Mouse (Mus musculus) left cerebral cortex, adult 9 months (tissue): ENCODE results near the gene Hhat.

Experiments
- DNase-seq, 2 experiments: peaks; one replicate each; pipeline ENCODE4 v3.0.0; 2022; ENCODE audit warnings: low spot score in 2 of 2

Hhat gene

DNA sequence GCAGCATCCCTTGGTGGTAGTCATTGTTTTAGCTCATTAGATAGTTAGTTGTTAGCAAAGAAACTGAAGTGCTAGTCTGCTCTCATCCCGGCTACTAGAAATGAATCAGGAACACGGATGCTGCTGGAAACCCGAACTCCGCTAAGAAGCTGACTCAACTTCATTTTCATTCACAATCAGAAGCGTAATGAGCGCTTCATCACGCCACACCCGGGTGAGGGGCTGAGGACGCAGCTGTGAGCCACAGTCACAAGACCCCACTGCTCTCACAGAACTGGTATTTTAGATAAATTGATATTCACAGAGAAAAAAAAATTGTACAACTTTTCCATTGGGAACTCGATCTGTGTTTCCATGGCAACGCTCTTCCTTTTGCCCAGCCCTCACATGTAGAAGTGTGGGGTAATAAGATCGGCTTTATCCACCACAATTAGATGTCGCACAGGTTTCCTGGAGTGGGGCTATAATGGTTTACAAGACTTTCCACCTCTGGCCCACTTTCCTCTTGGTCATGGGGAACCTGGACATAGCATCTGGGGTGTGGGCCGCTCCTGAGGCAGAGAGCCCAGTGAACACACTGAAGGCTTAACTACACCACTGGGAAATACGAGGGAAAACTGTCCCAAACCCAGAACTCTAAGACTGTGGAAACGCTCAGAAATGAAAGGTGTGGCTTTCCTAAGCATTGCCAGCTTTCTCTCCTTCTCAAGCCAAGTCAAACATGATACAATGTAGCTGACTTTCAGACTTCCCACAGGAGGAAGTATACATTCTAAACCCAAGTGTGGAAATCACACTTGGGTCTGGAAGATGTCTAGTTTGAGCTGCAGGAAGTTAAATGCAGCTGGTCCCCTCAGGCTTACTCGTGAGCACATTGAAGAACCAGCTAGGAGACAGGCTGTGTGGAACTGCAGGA lies 14.3 kb upstream of the Hhat start:
- DNase-seq = peak in 1 of 2 experiments; percentile 31

DNA sequence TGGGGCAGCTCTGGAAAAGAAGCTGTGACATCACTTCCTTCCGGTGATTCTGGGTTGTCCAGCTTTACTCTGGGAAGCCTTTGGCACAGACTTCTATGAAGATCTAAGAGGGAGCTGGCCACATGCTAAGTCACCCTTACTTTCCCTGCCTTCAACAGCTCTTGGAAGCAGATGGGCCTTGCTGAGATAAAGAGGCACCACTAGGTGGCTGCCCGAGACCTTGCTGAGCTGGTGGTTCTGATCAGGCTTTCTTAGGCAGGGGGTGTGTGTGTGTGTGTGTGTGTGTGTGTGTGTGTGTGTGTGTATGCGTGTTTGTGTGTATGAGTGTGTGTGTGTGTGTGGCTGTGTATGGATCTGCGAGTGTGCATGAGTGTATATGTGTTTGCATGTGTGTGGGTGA lies 13.4 kb upstream of the Hhat start:
- peak in 1 of 2 experiments; percentile 50 for DNase-seq

DNA sequence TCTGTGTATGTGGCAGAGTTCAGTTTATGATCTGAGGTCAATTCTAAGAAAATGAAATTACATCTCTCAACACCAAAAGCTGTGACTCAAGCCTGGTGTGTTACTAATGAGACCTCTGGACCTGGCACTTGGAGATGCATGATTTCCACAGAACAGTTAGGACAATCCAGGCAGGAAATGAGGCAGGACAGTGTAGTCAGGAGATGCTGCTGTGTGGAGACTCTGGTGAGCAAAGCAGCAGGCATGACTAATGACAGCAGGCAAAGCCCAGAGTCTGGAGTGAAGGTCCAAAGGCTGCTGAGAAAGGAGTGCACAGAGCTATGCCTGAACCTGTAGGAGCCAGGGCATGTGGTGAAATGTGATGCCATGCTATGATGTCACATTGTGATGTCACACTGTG lies 10.2 kb upstream of the Hhat start:
- no peak for DNase-seq

DNA sequence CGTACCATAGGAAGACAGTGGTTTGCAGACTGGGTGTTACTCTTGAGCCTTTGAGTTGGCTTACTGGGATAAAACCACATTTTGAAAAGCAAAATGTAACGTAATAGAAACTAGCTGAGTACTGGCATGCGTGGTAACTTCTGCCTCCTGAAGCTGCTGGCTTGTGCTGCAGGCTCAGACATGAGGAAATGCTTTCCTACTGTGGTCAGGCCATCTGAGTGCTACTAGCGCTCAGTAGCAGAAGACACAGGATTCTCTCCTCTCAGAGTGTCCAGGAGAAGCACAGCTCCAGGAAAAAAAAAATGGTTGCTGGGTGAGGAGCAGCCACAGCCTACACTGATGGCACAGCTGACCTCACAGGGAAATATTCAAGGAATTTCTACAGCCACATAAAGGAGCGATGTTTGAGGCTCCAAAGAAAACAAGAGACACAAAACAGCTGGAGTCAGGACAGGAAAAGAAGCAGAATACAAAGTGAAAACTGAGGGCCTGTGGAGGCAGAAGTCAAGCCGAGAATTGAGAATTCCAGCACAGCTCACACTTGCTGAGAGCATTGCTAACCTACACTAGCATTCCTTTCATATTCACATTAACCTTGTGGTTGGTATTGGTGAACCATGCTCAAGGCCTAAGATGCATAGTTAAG lies 8.0 kb upstream of the Hhat start:
- DNase-seq = no peak

DNA sequence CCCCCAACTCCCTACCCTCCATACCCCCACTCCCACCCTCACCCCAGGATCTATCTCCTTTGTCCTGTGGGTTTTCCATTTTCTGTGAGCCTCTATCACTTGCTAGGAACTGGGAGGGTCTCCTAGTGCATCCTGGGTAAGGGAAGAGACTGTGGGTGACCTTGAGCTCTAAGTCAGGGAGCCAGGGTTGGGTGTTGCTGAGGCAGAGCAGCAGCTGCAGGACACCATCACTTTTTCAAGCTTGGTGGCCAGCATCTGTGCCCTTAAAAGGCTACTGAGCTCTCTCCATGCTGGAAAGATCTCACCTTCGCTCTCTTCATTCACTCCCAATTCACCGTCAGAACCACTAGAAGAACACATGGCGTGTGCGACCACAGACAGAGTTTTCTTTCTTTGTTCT lies 7.2 kb upstream of the Hhat start:
- no peak for DNase-seq

DNA sequence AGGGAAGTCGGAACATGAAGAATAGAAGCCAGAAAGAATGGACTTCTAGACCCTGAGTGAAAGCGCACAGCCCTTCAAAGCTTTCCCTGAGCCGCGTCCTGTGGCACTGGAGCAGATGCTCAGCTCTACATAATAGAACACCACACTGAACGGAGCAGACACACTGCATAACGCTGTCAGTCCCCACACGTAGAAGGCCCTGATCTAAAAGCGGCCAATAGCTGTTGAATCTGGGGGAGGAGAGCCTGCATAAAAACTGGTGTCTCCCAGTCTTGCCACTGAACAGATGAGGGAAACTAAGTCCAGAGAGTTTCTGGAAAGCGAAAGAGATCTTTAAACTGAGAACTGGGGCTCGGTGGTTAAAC lies 911 bp downstream of the Hhat start:
- DNase-seq = peak in 1 of 2 experiments; percentile 55

DNA sequence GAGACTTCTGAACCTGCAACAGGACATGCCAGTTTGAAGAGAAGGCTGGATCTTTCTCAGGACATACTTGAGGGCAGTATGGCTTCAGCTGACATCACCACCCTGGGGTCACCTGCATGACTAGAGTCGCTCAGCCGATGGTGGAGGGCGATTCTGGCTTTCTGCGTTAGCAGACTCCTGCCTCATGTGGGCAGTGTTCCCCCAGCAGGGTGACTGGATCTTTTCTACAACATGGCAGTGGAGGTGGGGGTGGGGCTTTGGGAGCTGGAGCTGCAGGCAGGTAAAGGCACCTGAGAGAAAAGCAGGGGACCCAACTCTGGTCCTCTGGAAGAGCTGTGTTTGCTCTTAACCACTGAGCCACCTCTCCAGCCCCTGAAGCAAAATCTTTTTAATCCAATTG lies 5.5 kb downstream of the Hhat start:
- DNase-seq = no peak

DNA sequence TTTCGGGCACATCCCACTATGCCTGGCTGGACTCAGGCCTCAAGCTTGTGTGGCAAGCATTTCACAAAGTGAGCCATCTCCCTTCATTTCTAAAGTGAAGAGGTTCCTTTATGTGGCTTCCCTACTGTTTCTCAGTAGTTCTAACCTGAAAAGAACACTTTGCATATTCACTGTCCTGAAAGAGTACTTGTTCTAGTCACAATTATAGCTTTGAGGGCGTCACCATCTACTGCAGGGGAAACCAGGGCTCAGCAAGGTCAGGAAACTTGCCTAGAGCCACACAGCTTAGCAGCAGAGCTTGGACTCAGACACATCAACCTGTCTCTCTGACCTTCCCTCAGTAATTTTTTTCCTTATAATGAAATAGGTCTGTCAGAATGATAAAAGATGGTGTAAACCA lies 6.5 kb downstream of the Hhat start:
- no peak for DNase-seq

DNA sequence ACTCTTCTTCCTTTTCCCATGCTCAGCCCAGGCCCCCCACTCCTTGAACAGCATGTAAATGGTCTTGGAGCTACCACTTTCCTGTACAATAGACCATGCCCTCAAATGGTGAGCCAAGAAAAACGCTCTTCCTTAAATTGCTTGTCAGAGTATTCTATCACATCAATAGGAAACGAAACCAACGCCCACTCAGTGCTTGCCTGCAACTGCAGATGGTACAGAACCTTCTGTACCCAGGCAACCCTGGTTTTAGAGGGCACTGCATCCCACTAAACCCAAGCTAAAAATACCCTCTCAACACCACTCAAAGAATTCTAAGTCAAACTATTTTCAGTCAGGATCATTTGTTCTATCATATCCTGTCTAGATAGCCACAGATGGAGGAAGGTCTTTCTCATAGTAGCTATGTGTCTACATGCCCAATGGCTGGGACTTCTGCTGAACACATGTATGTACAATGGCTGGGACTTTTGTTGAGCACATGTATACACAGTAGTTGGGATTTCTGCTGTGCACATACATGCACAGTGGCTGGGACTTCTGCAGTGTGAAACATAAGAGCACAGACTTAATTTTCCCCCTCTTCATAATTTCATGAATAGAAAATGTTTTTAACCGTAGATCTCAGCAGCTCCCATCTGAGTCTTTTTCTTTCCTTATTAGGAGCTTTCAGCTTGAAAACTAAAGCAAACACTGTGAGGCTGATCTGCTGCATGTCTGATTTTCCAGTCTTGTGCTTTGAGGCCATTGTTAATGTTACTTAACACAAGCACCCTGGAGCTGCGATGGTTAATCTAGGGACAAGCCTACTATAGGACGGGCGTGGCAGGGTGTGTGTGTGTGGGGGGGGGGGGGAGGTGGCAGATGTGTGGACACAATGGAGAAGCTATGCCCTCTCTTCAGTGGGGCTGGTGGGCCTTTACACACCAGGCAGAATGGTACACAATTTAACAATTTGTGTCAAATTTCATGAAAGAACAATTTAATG lies 7.8 kb downstream of the Hhat start:
- DNase-seq = peak in 1 of 2 experiments; percentile 34

DNA sequence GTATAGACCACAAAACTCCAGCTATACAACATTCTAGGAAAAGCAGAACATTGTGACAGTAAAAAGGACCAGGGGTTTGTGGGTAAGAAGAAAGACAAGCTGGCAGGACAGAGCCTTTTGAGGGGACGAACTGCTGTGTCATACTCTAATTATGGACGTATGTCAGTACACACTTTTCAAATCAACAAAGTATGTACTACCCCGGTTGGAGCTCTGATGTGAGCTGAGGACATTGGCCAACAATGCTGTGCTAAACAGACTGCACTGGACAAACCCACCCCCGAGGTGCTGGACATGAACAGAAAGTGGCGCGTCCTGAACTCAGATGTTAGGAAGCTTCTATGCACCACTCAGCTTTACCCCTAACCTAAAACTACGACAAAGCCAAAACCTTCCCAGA lies 14.3 kb downstream of the Hhat start:
- no peak for DNase-seq

DNA sequence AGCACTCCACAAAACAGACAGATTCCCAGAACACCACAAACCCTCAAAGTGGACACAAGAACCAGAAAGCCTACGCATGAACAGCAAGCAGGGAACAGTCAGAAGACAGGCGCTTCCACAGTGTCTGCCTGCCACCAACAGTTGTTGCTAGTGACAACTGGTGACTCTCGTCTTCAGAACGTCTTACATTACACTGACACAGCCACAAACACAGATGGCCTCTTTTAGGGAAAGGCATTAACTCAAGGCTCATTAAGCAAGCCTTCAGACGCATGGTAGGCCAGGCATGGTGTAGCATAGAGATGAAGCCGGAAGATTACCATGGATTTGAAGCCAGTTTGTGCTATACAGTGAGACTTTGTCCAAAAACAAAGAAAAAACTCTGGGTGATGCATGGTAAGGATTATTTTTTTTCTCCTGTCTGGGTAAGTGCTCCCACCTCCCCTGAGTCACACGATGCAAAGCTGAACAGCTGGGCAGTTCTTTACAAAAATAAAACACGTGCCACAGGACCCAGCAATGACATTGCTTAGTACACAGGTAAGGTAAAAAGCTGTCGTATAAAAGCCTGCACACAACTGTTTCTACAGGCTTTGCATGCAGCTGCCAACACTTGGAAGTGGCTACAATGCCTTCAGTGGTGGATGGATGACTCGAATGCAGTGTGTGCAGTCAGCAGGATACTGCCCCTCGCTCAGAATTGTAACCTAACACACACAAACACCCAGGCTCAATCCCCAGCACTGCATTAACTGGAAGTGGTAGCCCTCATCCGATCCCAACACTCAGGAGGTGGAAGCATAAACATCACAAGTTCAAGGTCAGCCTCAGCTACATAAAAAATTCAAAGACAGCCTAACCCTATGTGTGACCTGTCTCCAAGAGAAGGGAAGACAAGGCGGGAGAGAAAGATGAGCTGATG lies 15.1 kb downstream of the Hhat start:
- DNase-seq = no peak

DNA sequence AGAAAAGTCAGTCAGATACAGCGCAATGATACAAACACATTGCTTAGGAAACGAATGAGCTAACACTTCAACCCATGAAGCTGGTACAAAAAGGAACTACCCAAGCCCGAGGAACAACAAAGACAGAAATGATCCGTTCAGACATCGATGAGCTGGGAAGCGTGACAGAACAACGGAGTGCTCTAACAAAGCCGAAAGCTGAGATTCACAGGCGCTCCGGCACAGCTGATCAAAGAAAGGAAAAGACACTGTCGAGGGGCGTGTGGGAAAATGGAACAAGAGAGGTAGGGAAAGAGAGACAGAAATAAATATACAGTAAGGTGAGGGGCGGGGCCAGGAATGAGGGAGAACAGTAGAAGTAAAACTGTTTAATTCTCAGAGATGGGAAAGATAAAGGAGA lies 15.8 kb downstream of the Hhat start:
- no peak for DNase-seq

DNA sequence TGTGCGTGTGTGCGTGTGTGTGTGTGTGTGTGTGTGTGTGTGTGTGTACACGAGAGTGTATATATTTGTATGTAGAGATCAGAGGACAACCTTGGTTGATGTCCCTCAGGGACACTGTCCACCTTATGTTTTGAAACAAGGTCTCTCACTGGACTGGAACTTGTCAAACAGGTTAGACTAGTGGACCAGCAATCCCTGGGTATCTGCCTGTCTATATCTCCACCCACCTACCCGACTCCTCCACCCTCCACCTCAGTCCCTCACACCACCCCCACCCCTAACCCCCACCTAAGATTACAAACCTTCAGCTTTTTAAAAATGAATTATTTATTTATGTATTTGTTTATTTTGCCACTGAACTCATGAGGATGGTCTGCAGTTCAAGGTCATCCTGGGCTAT lies 16.8 kb downstream of the Hhat start:
- no peak for DNase-seq

DNA sequence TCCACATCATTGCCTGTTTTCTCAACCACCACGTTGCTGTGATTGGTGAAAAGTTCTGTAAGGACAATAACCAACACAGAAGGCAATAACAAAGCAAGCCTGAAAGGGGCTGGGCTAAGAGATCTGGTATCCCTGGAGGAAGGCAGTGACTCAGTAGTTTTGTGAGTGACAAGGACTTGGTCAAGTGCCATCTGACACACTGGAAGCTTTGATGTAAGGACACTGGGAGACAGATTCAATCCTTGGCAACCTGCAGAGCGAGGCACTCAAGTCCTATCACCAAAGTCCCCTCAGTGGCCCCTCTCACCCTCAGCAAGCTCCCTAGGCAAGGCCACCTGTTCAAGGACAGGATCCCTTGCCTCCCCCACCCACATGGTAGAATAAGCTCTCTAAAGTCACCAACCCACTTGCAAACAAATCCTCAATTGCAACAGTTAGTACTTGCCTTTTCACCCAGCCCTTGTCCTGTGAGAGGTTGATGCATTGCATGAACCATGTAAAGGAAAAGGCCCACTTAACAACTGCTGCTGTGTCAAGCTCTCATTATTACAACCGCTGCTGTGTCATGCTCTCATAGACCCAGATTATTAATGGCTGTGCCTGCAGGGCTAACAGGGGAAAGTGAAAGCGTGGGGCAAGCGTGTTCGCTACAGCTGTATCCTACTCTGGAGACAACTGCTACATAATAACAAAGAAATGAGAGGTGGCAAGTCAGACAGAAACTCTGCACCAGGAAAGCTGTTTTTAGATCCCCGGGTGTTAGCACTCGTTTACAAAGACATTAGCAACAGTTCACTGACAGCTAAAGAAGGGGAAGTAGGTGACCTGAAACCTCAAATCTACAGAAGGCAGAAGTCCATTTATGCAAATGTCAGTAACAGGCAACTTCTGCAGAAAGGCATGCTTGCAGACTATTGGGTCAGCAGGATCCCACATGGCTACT lies 18.1 kb downstream of the Hhat start:
- DNase-seq = no peak

DNA sequence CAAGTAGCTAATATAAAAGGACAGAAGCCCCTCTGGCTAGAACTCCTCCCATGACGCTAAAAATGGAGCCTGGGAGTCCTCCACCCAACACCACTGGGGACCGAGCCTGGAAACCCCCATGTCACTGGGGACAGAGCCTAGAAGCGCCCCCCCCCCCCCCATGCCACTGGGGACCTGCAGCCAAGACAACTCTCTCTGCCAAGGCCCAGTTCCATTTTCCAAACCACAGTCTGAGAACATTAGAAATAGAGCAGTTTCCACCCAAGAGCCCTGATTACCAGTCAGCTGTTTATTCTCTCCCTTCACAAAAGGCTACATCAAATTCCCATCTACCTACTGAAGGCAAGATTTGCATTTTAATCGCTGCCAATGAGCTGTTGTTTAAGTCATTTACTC lies 21.0 kb downstream of the Hhat start:
- DNase-seq = no peak

DNA sequence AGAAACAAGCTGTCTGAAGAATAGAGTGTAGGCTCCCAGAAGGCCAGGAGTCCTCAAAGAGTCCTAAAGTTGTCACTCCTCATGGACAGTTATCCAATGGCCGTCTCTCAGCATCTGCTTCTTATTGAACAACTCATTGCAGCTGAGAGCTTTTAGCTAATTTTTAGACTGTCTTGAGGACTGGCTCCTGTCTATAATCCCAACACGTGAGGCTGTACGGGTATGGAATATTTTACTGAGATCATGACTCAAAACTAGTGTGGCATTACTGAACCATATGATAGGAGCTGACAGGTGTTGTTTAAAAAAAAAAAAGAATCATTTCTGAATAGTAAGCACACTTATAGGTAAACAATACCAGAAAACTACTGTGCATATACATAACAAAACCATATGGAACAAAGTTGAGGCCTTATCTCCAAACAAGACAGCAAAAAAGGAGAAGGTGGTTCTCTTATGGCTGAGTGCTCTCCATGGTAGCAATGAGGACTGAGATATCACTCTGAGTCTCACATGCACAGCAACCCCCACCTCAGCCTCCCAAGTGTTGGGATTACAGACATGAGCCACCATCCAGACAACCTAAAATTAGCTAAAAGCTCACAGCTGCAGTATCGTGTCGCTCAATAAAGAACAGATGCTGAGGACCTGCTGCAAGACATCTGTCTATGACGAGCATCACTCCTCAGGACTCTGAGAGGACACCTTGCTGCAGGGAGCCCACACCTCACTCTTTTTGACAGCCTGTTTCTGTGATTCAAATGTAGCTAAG lies 21.6 kb downstream of the Hhat start:
- DNase-seq = no peak

DNA sequence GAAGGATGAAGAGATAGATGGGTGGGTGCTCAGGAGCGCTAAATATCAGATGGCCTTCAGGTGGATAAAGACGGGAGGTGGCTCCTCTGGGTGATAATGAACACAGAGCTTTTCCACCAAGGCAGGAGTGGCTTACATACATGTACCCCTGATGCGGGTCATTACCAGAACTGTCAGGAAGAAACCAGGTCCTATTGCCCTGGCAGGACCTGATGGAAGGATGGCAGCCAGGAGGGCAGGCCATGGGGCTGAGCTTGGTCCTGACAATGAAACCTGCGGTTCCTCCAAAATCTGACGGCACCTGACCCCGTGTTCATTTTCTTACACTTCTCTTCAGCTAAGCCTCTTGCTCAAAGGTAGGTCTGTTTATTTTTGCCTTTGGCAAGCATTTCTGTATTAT lies 24.8 kb downstream of the Hhat start:
- DNase-seq = no peak

DNA sequence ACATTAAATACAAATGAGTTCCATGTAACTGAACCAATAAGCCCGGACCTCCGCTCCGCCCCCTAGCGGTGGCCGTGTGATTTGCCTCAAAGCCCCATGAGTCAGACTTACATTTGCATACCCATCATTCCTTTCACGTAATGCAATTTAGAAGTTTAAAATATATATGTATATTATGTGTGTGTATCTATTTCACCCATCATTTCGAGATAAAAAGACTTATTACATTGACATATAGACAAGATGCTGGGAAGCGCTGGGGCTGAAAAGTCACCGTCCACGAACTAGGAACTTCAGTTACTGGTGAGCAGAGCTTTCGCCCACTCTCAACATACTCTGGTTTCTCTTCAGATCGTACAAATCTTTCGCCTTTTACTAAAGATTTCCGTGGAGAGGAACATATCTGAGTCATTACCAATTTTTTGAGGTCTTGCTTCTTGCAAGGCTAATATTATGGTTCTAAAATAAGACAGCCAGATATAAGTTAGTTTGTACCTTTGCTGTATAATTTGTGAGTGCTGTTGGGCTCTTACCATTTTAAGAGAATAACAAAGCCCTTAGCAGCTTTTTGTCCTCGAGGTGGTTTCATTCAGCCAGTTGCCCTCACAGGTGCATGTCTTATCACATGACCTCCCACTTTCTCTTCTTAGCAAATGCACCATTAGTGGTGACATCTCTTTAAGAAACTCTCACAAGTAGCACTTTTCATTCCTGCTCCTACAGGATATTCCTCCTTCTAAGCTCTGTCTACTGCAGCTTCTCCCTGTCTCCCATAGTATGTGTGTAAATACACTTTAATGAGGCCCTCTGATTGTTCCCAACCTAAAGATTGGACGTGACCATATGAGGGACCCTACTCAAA lies 25.6 kb downstream of the Hhat start:
- DNase-seq = peak in 1 of 2 experiments; percentile 21
